Mouse (Mus musculus) layer of hippocampus, adult 2 months (tissue): ENCODE results near the gene Rhbdd2. TPM values are rescaled to one million over a fixed set of nuclear protein-coding genes. Genes with fewer than 3 reads are reported as not detected.

Experiments
- DNase-seq, 2 experiments: peaks; one replicate each; pipeline ENCODE4 v3.0.0; 2022; ENCODE audit warnings: low spot score in 2 of 2
- H3K27ac ChIP-seq: fragments of 200-600 bp; 2 replicates; pipeline ENCODE4 v1.8.1; 2022
- H3K4me3 ChIP-seq: fragments of 200-600 bp; 2 replicates; pipeline ENCODE4 v1.8.1; 2022; ENCODE audit warnings: mild to moderate bottlenecking
- CTCF ChIP-seq: fragments of 200-600 bp; conservative IDR thresholded peaks from 2 replicates; pipeline ENCODE4 v1.8.1; 2022; ENCODE audit warnings: antibody characterized with exemption, mild to moderate bottlenecking, moderate library complexity
- total RNA-seq, 2 experiments: library from RNA; stranded (reverse); gene quantifications; 2 replicates each; pipeline ENCODE4 v1.2.3; 2021

The Rhbdd2 gene
- total RNA-seq, 2 experiments from 2014 or later: 86.2 to 86.5 TPM

DNA sequence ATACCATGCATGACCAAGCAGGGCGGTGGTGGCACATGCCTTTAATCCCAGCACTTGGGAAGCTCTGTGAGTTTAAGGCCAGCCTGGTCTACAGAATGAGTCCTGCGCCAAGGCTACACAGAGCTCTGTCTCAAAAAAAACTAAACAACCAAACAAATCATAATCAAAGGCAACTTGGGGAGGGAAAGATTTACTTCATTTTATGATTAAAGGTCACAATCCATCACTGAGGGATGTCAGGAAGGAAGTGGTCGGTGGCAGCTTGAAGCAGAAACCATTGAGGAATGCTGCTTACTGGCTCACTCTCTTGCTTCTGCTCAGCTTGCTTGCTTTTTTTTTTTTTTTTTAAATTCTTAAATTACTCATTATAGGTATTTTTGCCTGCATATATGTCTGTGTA is 44.3 kb downstream of the Rhbdd2 start:
- DNase-seq: no peak
- H3K4me3 ChIP-seq: no peak overlapping the region
- no peak for TF ChIP-seq CTCF
- H3K27ac ChIP-seq: no peak overlapping the region

DNA sequence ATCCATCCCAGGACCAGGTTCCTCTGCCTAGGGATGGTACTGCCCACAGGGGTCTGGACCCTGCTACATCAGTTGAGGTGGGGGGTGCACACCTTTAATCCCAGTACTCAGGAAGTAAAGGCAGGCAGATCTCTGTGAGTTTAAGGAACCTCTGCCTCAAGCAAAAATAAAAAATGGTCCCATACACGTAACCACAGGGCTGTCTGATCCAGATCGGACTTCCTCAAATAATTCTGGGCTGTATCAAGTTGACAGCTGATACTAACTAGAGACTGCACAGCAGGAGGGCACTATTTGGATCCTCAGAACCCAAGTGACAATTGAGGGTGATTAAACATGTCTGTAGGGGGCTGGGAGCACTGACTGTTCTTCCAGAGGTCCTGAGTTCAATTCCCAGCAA is 44.8 kb downstream of the Rhbdd2 start:
- no peak for DNase-seq
- TF ChIP-seq CTCF: no peak
- Histone ChIP-seq H3K27ac (no peak overlapping the region), H3K4me3 (no peak overlapping the region)

DNA sequence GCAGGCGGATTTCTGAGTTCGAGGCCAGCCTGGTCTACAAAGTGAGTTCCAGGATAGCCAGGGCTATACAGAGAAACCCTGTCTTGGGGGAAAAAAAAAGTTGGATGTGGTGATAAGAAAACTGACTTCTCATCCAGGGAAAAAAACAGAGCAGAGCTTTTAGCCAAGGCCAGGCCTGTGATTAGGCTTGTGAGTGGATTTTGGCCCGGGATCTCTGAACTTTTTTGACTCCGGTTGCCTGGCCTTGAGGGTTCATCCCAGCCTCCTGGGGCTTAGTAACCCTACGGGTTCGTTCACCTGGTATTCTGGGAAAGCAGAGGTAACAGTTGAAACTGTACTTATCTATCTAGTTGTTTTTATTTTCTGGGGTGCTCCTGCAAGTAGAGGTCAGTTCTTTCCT is 46.1 kb downstream of the Rhbdd2 start:
- no peak for DNase-seq
- TF ChIP-seq CTCF: no peak
- no peak overlapping the region for H3K4me3 ChIP-seq
- no peak overlapping the region for H3K27ac ChIP-seq

DNA sequence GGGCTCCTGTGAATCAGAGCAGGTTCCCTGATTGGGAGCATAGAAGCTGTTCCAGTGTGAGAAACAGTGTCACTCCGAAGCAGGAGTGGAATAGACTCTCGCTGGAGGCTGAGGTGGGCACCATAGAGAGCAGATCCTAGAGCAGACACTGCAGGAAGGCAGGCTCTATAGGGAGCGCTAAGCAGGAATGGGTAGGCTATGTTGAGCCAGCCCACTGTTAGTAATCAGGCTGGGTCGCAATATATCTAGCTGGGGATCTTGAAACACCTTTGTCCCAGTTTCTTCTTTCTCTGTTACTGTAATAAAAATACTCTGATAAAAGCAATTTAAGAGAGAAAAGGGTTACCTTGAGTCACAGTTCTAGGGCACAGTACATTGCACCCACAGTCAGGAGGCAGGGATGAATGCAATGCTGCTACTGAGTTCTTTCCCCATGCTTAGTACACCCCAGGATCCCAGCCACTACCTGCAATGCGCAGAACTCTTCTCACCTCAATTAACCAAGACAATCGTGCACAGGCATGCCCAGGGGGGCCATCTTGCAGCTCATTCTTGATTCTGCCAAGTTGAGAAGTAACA is 48.6 kb downstream of the Rhbdd2 start:
- H3K4me3 ChIP-seq: no peak overlapping the region
- TF ChIP-seq CTCF: no peak

DNA sequence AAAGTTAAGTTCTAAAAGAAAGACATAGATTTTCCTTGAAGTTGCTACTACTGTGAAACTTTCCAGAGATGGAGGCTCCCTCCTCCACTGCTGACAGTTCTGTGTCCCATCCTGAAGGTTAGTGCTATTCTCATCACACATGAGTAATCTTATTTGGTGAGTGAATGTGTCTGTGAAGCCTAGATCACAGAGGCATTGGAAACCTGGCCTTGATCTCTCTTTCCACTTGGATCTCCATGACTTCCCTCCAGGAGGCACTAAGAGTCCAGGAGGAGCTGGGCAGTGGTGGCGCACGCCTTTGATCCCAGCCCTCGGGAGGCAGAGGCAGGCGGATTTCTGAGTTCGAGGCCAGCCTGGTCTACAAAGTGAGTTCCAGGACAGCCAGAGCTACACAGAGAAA is 49.6 kb downstream of the Rhbdd2 start:
- H3K4me3 ChIP-seq: no peak overlapping the region

More for the DNA sequence above, 48.6 kb downstream of the Rhbdd2 start:
- no peak overlapping the region for H3K27ac ChIP-seq
- DNase-seq: no peak

DNA sequence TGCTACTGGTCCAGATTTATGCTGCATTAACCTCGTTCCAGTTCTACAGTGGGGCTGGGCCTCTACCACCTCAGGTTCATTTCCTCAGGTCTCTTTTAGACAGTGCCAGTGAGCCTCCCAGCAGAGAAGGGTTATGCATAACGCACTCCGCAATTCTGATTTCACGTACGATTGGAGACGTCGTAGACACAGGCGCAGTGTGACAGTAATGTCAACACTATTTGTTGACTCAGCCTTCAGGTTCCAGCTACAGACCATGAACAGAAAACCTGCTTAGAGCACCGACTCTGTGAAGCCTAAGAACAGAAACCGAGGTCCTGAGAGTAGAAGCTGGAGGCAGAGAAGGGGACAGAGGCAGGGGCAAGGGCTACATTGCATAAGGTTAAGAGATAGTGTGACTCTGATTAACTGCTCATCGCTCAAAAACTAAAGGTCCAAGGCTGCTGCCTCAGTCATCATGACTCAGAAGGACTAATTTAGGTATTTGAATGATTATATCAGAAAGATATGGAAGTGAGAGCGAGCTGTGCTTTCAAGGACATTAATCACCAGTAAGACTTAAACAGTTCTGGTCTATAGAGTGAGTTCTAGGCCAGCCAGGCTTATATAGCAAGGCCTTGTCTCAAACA is 50.6 kb downstream of the Rhbdd2 start:
- Histone ChIP-seq H3K27ac (no peak overlapping the region), H3K4me3 (no peak overlapping the region)
- TF ChIP-seq CTCF: no peak
- DNase-seq: no peak

More for the DNA sequence above, 49.6 kb downstream of the Rhbdd2 start:
- no peak for DNase-seq
- H3K27ac ChIP-seq: no peak overlapping the region
- TF ChIP-seq CTCF: no peak

DNA sequence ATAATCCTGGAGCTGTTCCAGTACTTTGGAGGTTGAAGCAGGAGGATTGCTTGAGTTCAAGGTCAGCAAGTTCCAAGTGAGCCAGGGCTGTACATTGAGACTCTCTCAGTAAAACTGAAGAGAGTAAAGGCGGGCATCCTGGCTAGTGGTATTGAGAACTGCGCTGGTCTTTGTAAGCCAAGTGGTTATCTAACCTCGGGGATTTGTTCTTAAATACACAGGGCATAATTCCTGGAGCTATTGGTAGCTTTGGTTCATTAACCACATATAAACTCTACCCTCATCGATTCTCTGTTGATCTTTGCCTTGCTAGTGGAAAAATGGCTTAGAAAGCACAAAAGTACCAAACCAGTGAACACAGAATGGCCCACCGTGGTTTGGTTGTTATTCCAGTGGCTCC is 58.0 kb downstream of the Rhbdd2 start:
- Histone ChIP-seq H3K27ac (0 out of 2 replicates have a peak overlapping the region, but pooled peaks have one; percentile 10), H3K4me3 (peak overlapping the region; percentile 64)
- TF ChIP-seq CTCF: no peak
- DNase-seq: no peak

DNA sequence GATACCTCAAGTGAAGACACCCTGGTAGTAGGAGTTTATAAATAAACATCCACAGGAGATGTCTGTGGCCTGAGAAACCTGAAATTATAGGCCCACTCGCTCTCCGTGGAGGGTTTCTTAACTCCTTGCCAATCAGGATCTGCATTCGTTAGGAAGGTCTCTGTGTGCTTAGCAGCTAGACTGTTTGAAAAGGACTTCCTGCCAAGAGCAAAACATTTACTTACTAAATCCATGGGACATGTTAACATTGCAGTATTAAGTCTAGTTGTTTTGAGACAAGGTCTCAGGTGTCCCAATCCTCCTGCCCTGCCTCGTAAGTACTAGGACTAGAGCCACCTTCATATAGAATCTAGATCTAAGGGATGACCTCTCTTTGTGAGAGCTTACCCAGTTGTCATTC is 58.8 kb downstream of the Rhbdd2 start:
- Histone ChIP-seq H3K27ac (no peak overlapping the region), H3K4me3 (no peak overlapping the region; the same call in 1 of the 2 replicates)
- no peak for DNase-seq
- TF ChIP-seq CTCF: no peak

DNA sequence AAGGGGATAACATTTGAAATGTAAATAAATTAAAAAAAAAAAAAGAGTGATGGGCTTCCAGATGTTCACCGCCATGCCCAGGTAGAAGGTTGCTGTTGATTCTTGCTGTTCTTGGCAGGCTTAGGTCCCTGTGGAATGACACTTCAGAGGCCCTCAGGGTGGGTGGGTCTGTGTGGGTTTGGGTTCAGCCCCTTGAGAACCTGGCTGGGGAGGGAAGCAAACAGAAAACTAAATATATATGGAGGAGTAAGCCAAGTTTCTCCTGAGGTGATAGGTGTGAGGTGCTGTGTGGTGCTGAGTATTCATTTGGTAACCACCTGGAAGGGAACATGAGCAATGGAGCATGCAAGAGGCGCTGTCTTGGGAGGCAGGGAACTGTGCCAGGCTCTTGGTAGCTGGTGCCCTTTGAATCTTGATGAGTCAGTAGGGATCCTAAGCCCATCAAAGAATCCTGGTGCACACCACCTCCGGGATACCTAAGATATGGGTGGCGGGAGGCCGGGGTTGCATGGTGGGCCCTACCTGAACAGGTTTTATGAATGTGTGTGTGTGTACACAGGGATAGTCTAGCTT is 60.9 kb downstream of the Rhbdd2 start:
- TF ChIP-seq CTCF: no peak
- DNase-seq: no peak
- no peak overlapping the region for H3K27ac ChIP-seq
- no peak overlapping the region for H3K4me3 ChIP-seq

DNA sequence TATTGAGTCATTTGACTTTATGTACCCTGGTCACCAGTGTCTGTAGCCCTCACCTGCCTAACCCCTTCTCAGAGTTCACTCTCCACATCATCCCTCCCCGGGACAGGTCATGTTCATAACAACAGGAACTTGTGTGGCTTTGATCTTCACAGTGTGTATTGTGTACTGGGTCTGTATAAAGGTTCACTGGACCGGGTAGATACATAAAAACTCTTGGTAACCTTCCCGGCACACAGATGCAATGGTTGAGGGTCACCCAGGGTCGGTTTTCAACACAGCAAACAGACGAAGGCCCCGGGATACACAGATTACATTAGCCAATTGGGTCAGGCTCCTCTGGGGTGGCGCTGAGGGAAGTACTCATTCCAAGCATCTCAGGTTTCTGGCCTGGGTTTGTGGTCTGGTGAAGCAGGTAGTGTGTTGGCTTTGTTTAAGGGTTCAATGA is 62.9 kb downstream of the Rhbdd2 start:
- no peak overlapping the region for H3K4me3 ChIP-seq
- DNase-seq: no peak
- no peak for TF ChIP-seq CTCF
- H3K27ac ChIP-seq: no peak overlapping the region; the same call in 1 of the 2 replicates

Other genes starting within 250 kb of the Rhbdd2 start
- gene Pom121, start 238.1 kb upstream of the Rhbdd2 start, total RNA-seq: 10 to 100 TPM; 48.3 to 50.2 TPM
- gene Hip1, start 87.5 kb upstream of the Rhbdd2 start, total RNA-seq: 10 to 100 TPM; 41.2 to 41.4 TPM
- not detected for gene Ccl26, start 69.0 kb upstream of the Rhbdd2 start, total RNA-seq
- not detected for gene Ccl24, start 59.6 kb upstream of the Rhbdd2 start, total RNA-seq
- 100 to 1,000 TPM; 103 to 112 TPM for gene Por, start 37.4 kb downstream of the Rhbdd2 start, total RNA-seq
- 10 to 100 TPM; 16.9 to 19.8 TPM for gene Tmem120a, start 111.8 kb downstream of the Rhbdd2 start, total RNA-seq
- not detected for gene Styxl1, start 145.8 kb downstream of the Rhbdd2 start, total RNA-seq
- 100 to 1,000 TPM; 382 to 388 TPM for gene Mdh2, start 145.9 kb downstream of the Rhbdd2 start, total RNA-seq
- gene Srrm3, start 174.3 kb downstream of the Rhbdd2 start, total RNA-seq: 10 to 100 TPM; 80.9 to 81.4 TPM